Comparison of ENCODE assay signal across 12 mouse cellular contexts in the genomic region with DNA sequence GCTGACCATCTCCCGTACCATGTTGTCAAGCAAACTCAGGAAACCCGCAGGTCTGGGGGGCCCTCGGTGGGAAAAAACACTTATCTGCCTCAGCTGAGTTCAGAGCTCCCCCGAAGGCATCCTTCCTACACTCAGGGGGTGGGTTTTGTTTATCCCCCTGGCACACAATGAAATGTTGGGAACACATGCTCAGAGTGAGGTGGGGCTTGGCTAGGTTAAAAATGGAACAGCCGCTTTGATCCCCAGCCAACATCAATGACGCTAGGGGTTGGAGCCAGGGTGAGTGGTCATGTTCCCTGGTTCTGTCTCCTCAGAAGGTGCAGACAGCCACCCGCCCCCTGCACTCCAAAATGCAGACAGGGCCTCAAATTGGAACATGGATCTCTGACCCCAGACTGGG.
DNase-seq lines count a peak whose midpoint lies in the region; ATAC-seq lines count a peak whose summit lies in the region.
"Had no signal": no experiment of that assay in that cellular context is flagged by ENCODE, and none has a peak within 500 bp of the region (broad histone marks: within the 10 kb centered on the region; RNA-seq: fewer than 3 reads in every experiment).

No protein-coding gene starts in this region.

- no peak for DNase-seq in embryonic facial prominence, embryonic 10.5 days (ENCODE audit: low spot score)
- peak; percentile 11 for DNase-seq in urinary bladder, postnatal 14 days (ENCODE audit: low spot score)
- DNase-seq in urinary bladder, adult 18-20 months (ENCODE audit: low spot score in 2 of 2), result no peak
- DNase-seq in heart, postnatal 10 days, result peak; percentile 69 to 71
- DNase-seq in lung, postnatal 4 days, result peak; percentile 77 to 84
- DNase-seq in urinary bladder, postnatal 25 days (ENCODE audit: low spot score), result no peak
- DNase-seq: B cell, adult 2 months had no signal

- 46% methylated on average over 7 of the region's 7 CpGs for WGBS in embryonic facial prominence, embryonic 13.5 days
- WGBS in embryonic facial prominence, embryonic 10.5 days, result 76% methylated on average over 7 of the region's 7 CpGs

- no peak overlapping the region for H3K4me2 ChIP-seq in embryonic facial prominence, embryonic 13.5 days

- H3K9me3 ChIP-seq in embryonic facial prominence, embryonic 13.5 days, result no peaks in the 10 kb centered on the region
- H3K9me3 ChIP-seq in embryonic facial prominence, embryonic 10.5 days, result no peaks in the 10 kb centered on the region
- H3K9me3 ChIP-seq: hindbrain, embryonic 10.5 days had no signal

- H3K9ac ChIP-seq in embryonic facial prominence, embryonic 13.5 days, result no peak overlapping the region

- H3K4me1 ChIP-seq in embryonic facial prominence, embryonic 13.5 days, result peaks cover 10% of the 10 kb centered on the region
- H3K4me1 ChIP-seq in embryonic facial prominence, embryonic 10.5 days, result peaks cover 20% of the 10 kb centered on the region
- H3K4me1 ChIP-seq: hindbrain, embryonic 10.5 days had no signal

- H3K4me3 ChIP-seq in embryonic facial prominence, embryonic 13.5 days, result no peak overlapping the region
- no peak overlapping the region for H3K4me3 ChIP-seq in embryonic facial prominence, embryonic 10.5 days
- H3K4me3 ChIP-seq: hindbrain, embryonic 10.5 days had no signal

- H3K27me3 ChIP-seq in embryonic facial prominence, embryonic 13.5 days, result no peaks in the 10 kb centered on the region
- peaks cover 4% of the 10 kb centered on the region; the same call in 1 of the 2 replicates for H3K27me3 ChIP-seq in embryonic facial prominence, embryonic 10.5 days (replicated peaks; ENCODE audit: low read depth, poor library complexity, severe bottlenecking)

- no peaks in the 10 kb centered on the region for H3K36me3 ChIP-seq in embryonic facial prominence, embryonic 13.5 days
- no peaks in the 10 kb centered on the region for H3K36me3 ChIP-seq in embryonic facial prominence, embryonic 10.5 days (replicated peaks)
- H3K36me3 ChIP-seq: hindbrain, embryonic 10.5 days had no signal

- ATAC-seq in embryonic facial prominence, embryonic 13.5 days (ENCODE audit: insufficient number of reproducible peaks, insufficient read depth, low FRiP score, low TSS enrichment, low read depth), result peak; percentile 37; the same call in 1 of the 2 replicates
- ATAC-seq in megakaryocyte-erythroid progenitor cell, adult 5-6 weeks (replicated peaks; ENCODE audit: low FRiP score, low TSS enrichment, poor library complexity, severe bottlenecking), result no peak

- H3K27ac ChIP-seq in embryonic facial prominence, embryonic 13.5 days, result no peak overlapping the region
- H3K27ac ChIP-seq in embryonic facial prominence, embryonic 10.5 days (replicated peaks), result no peak overlapping the region
- H3K27ac ChIP-seq: hindbrain, embryonic 10.5 days; kidney, postnatal 0 days; macrophage had no signal

- intact Hi-C loops in heart, postnatal 10 days (cut with DNase I), result no loop called here

Comparison
In these comparisons a context has a peak if more than half of its experiments do, and no peak if none do; other contexts are left out.
1. DNase-seq: peak in urinary bladder, postnatal 14 days (single experiment), heart, postnatal 10 days (2 of 2) and lung, postnatal 4 days (2 of 2); none in embryonic facial prominence, embryonic 10.5 days (single experiment), urinary bladder, adult 18-20 months (0 of 2) and urinary bladder, postnatal 25 days (single experiment).